Mouse (Mus musculus) kidney, embryonic 16.5 days (tissue): ENCODE data around the gene Tbrg1. TPM values are rescaled to one million over a fixed set of nuclear protein-coding genes. Genes with fewer than 3 reads are reported as not detected.

Source experiments
- polyA plus RNA-seq: library from polyadenylated mRNA; unstranded; fragments of >200 nt; fragmentation: Nextera tagmentation; extraction: Ambion mirVana; gene quantifications from 2 replicates; pipeline ENCODE4 v1.2.1, GENCODE M21; 2015

The Tbrg1 gene
- polyA plus RNA-seq, 1 experiment from 2014 or later = 147 TPM

Other genes starting within 250 kb of the Tbrg1 start
- gene Robo3, start 224.1 kb downstream of the Tbrg1 start, polyA plus RNA-seq = 0.29 and 0.35 TPM in 2 replicates
- 18.1 and 20.0 TPM in 2 replicates for gene Msantd2, start 168.0 kb downstream of the Tbrg1 start, polyA plus RNA-seq
- 87.0 and 96.5 TPM in 2 replicates for gene Esam, start 129.2 kb downstream of the Tbrg1 start, polyA plus RNA-seq
- gene Vsig2, start 118.1 kb downstream of the Tbrg1 start, polyA plus RNA-seq = 2.4 and 2.8 TPM in 2 replicates
- gene Nrgn, start 104.4 kb downstream of the Tbrg1 start, polyA plus RNA-seq = 2.1 and 2.6 TPM in 2 replicates
- 13.2 and 13.6 TPM in 2 replicates for gene Siae, start 101.6 kb downstream of the Tbrg1 start, polyA plus RNA-seq
- gene Spa17, start 43.6 kb downstream of the Tbrg1 start, polyA plus RNA-seq = 6.1 and 6.6 TPM in 2 replicates
- 0.06 TPM in 1 of 2 replicates, not detected in the other for gene Panx3, start 11.9 kb upstream of the Tbrg1 start, polyA plus RNA-seq
- gene Olfr160, start 58.9 kb upstream of the Tbrg1 start, polyA plus RNA-seq = not detected in 2 replicates
- gene Olfr874, start 87.8 kb upstream of the Tbrg1 start, polyA plus RNA-seq = not detected in 2 replicates
- 0.16 TPM in 1 of 2 replicates, not detected in the other for gene Olfr875, start 114.5 kb upstream of the Tbrg1 start, polyA plus RNA-seq
- gene Olfr876, start 145.7 kb upstream of the Tbrg1 start, polyA plus RNA-seq = not detected in 2 replicates
- gene Olfr877, start 197.0 kb upstream of the Tbrg1 start, polyA plus RNA-seq = not detected in 2 replicates
- not detected in 2 replicates for gene Olfr145, start 239.4 kb upstream of the Tbrg1 start, polyA plus RNA-seq